Mouse (Mus musculus) effector memory CD4-positive, alpha-beta T cell, adult 7 months (primary cell): ENCODE measurements around the gene Itpk1. TPM values are rescaled to one million over a fixed set of nuclear protein-coding genes. Genes with fewer than 3 reads are reported as not detected.

Source experiments
- polyA plus RNA-seq: library from polyadenylated mRNA; unstranded; fragments of 100-300 nt; shearing (Covaris generic); gene quantifications from one replicate; pipeline ENCODE4 v1.2.1, GENCODE M21; 2017

The Itpk1 gene
- polyA plus RNA-seq: 52.2 TPM

DNA sequence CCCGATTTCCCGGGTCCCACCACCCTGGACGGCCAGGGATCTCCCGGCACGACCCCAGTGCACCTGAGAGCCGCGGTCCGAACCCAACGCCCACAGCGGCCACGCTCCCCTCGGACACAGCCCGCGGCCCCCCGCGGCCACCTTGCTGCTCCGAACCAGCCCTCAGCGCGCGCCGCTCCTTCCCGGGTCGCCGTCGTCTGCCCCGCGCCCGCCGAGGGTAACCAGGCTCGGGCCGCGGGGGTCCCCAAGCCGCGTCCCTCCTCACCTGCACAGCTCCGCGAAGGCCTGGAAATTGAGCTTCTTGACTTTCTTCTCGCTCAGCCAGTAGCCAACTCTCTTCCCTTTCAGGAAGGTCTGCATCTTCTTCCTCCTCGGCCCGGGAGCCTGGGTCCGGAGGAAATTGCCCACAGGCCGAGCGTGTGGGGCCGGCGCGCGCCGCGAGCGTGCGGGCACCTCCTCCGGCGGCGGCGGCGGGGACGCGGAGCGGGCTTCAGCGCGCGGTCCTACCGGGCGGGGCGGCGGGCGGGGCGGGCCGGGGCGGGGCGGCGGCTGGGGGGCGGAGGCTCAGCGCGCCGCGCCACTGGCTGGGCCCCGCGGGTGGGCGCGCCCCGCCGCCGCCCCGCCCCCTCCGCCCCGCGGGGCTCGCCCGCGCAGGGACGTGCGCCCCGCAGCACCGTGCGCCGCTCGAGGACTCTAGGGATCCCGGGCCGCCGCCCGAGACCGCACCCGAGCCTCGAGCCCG, at the start of gene Itpk1:
TSS of gene Itpk1 (minus strand) at position 474 of the 742 bp plus-strand sequence.

DNA sequence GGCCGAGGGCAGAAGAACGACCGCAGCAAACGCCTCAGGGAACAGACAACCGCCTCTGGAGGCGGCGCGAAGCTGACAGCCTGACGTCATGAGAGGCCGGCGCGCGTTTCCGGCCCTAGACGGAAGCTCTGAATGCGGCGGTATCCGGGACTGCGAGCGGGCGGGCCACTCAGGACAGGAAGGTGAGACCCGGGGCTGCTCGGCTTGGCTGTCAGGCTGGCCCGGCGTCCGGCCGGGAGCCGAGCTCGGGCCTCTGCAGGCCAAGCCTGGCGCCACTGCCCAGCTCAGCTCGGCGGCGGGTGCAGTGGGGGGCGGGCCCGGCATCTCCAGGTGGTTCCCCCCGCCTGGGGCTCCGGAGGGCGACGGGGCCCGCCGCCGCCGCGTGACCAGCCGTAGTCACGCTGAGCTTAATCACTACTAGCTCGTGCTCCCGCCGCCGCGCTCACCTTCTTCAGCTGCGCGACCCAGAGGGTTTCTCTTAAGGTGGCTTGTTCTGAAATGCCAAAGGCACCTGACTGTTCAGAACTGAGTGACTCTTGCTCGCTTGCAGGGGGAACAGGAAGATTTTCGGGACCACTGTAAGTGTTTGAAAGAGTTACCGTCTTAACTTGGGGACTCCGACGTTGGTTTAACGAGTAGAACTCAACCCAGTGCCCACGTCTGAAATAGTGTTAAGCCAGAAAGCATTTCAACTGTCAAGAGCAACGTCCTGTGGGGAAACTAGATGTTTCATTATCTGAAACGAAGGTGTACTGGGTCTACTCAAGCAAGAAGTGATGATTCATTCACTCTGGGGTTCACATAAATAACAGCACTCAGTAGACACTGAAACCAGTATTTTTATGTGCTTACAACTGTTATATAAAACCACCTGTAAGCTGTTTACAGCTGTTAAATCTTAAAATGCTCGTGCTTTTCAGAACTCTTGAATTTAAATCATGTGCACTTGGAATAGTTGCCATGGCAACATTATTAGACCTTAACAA, 39.2 kb upstream of the Itpk1 start, which contains the start of the genes Moap1 and Tmem251:
TSS of gene Moap1 (minus strand) at position 73 of the 986 bp plus-strand sequence.
TSS of gene Tmem251 (plus strand) at position 174 of the 986 bp plus-strand sequence.

DNA sequence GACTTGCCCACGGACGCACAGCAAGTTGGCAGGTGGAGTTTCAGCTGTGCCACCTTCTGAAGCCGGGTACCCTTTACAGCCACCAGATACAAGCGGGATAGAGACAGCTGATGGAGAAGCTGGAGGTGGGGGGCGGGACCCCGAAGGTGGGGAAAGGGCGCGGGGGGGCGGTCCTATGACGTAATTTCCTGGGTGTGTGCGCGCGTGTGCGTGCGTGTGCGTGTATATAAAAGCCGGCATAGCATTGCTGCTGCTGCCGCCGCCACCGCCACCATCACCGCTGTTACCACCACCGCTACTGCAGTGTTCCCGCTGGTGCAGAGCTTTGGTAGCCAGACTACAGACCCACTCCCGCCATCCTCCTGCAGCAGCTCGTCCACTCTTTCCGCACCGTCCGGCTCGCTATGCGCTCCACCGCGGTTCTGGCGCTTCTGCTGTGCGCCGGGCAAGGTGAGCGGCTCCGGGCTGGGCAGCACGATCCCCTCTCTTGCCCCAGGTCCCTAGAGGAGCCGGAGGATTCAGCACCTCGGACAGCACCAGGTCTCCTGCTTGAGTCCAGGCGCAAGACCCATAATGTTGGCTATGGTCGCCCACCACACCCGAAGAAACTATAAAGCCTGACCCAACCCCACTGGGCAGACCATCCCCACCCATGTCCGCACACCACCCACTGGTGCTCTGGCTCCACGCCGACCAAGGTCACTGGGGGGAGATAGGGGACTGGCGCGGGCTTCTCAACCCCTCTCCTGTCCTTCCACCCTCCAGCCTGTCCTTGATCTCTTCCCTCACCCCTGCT, 149.8 kb downstream of the Itpk1 start, which contains the start of gene Chga:
TSS of gene Chga (plus strand) at position 249 of the 796 bp plus-strand sequence.

Other genes with a start within 250 kb of the Itpk1 start
- gene Golga5, start 235.8 kb downstream of the Itpk1 start, polyA plus RNA-seq: 41.5 TPM
- gene Chga, start 150.0 kb downstream of the Itpk1 start, polyA plus RNA-seq: 0.20 TPM
- 8.1 TPM for gene Moap1, start 38.7 kb upstream of the Itpk1 start, polyA plus RNA-seq
- gene Tmem251, start 38.8 kb upstream of the Itpk1 start, polyA plus RNA-seq: 19.1 TPM
- gene Gm28051, start 52.8 kb upstream of the Itpk1 start, polyA plus RNA-seq: not detected
- gene Gon7, start 52.9 kb upstream of the Itpk1 start, polyA plus RNA-seq: 15.5 TPM
- 22.6 TPM for gene Ubr7, start 53.0 kb upstream of the Itpk1 start, polyA plus RNA-seq
- 5.3 TPM for gene Gm20604, start 53.7 kb upstream of the Itpk1 start, polyA plus RNA-seq
- gene Btbd7, start 173.5 kb upstream of the Itpk1 start, polyA plus RNA-seq: 31.5 TPM
- not detected for gene Cox8c, start 194.4 kb upstream of the Itpk1 start, polyA plus RNA-seq
- 0.45 TPM for gene Unc79, start 243.9 kb upstream of the Itpk1 start, polyA plus RNA-seq